Mouse (Mus musculus) MEL (cell line): ENCODE measurements around the gene Opa1. TPM values are rescaled to one million over a fixed set of nuclear protein-coding genes. Genes with fewer than 3 reads are reported as not detected.

Source experiments
- DNase-seq: peaks from one replicate; pipeline ENCODE4 v3.0.0; 2011; ENCODE audit warnings: low read depth, low spot score
- H3K27ac ChIP-seq: 2 replicates; pipeline ENCODE4 v1.5.1; 2012; ENCODE audit warnings: low read depth, mild to moderate bottlenecking, control low read depth, low read length, moderate library complexity; ENCODE audit not compliant: control insufficient read depth
- H3K27me3 ChIP-seq, 2 experiments: fragments of 150-350 bp in 1 of 2; sonication (generic) in 1 of 2; 2 replicates each; pipeline ENCODE4 v1.6.1; 2012; ENCODE audit warnings: low read length in 2 of 2, mild to moderate bottlenecking in 2 of 2, improper control_type of control experiment in 1 of 2, moderate library complexity in 1 of 2; ENCODE audit not compliant: insufficient read depth in 2 of 2, control insufficient read depth in 1 of 2
- H3K36me3 ChIP-seq, 2 experiments: 2 replicates each; pipeline ENCODE4 v1.6.1; 2012 to 2014; ENCODE audit warnings: low read length in 2 of 2, improper control_type of control experiment in 1 of 2, inconsistent platforms in 1 of 2, mild to moderate bottlenecking in 1 of 2; ENCODE audit not compliant: insufficient read depth in 2 of 2, control insufficient read depth in 1 of 2
- H3K4me1 ChIP-seq, 2 experiments: fragments of 150-350 bp in 1 of 2; sonication (generic) in 1 of 2; 2 replicates each; pipeline ENCODE4 v1.6.1; 2012; ENCODE audit warnings: low read length in 2 of 2, improper control_type of control experiment in 1 of 2, mild to moderate bottlenecking in 1 of 2; ENCODE audit not compliant: insufficient read depth in 2 of 2, control insufficient read depth in 1 of 2
- H3K4me3 ChIP-seq, 2 experiments: fragments of 150-350 bp in 1 of 2; sonication (generic) in 1 of 2; 2 replicates each; pipeline ENCODE4 v1.5.1; 2012; ENCODE audit warnings: low read depth in 2 of 2, low read length in 2 of 2, mild to moderate bottlenecking in 2 of 2, moderate library complexity in 2 of 2, control low read depth in 1 of 2, improper control_type of control experiment in 1 of 2; ENCODE audit not compliant: control insufficient read depth in 1 of 2, insufficient read depth in 1 of 2
- H3K79me2 ChIP-seq: 2 replicates; pipeline ENCODE4 v1.6.1; 2012; ENCODE audit warnings: mild to moderate bottlenecking, low read length, moderate library complexity; ENCODE audit not compliant: control insufficient read depth, poor library complexity, insufficient read depth
- H3K9ac ChIP-seq: 2 replicates; pipeline ENCODE4 v1.6.1; 2012; ENCODE audit warnings: low read depth, mild to moderate bottlenecking, control low read depth, low read length, moderate library complexity; ENCODE audit not compliant: control insufficient read depth, poor library complexity, severe bottlenecking
- H3K9me3 ChIP-seq: fragments of 150-350 bp; sonication (generic); replicated peaks from 2 replicates; pipeline ENCODE4 v1.6.1; 2012; ENCODE audit warnings: mild to moderate bottlenecking, low read length, improper control_type of control experiment, moderate library complexity; ENCODE audit not compliant: insufficient read depth
- BHLHE40 ChIP-seq: IDR thresholded peaks from 2 replicates; pipeline ENCODE4 v1.6.1; 2012; ENCODE audit warnings: low read depth, mild to moderate bottlenecking, inconsistent platforms, low read length, improper control_type of control experiment, borderline replicate concordance
- CHD1 ChIP-seq: IDR thresholded peaks from 2 replicates; pipeline ENCODE4 v1.6.1; 2012; ENCODE audit warnings: low read depth, mild to moderate bottlenecking, inconsistent platforms, low read length, improper control_type of control experiment
- ETS1 ChIP-seq: IDR thresholded peaks from 2 replicates; pipeline ENCODE4 v1.6.1; 2012; ENCODE audit warnings: low read depth, mild to moderate bottlenecking, inconsistent platforms, low read length, improper control_type of control experiment, moderate library complexity
- GATA1 ChIP-seq: IDR thresholded peaks from 2 replicates; pipeline ENCODE4 v1.6.1; 2011; ENCODE audit warnings: low read depth, low read length, improper control_type of control experiment
- JUND ChIP-seq: IDR thresholded peaks from 2 replicates; pipeline ENCODE4 v1.6.1; 2011; ENCODE audit warnings: low read depth, mild to moderate bottlenecking, improper control_type of control experiment, low read length
- MAFK ChIP-seq: IDR thresholded peaks from 2 replicates; pipeline ENCODE4 v1.6.1; 2011; ENCODE audit warnings: low read depth, mild to moderate bottlenecking, low read length, improper control_type of control experiment, borderline replicate concordance
- MEF2A ChIP-seq: IDR thresholded peaks from 2 replicates; pipeline ENCODE4 v1.6.1; 2014; ENCODE audit warnings: low read depth, mild to moderate bottlenecking, inconsistent platforms, low read length, improper control_type of control experiment; ENCODE audit not compliant: poor library complexity, insufficient replicate concordance, severe bottlenecking; ENCODE audit errors: extremely low read depth
- MXI1 ChIP-seq: IDR thresholded peaks from 2 replicates; pipeline ENCODE4 v1.6.1; 2011; ENCODE audit warnings: mild to moderate bottlenecking, low read depth, low read length, improper control_type of control experiment
- MYB ChIP-seq: IDR thresholded peaks from 2 replicates; pipeline ENCODE4 v1.6.1; 2011; ENCODE audit warnings: mild to moderate bottlenecking, low read depth, low read length, improper control_type of control experiment
- NELFE ChIP-seq: IDR thresholded peaks from 2 replicates; pipeline ENCODE4 v1.6.1; 2011; ENCODE audit warnings: low read depth, low read length, improper control_type of control experiment
- NRF1 ChIP-seq: IDR thresholded peaks from 2 replicates; pipeline ENCODE4 v1.6.1; 2014; ENCODE audit warnings: low read depth, mild to moderate bottlenecking, inconsistent platforms, low read length, improper control_type of control experiment, moderate library complexity; ENCODE audit not compliant: poor library complexity, insufficient read depth, severe bottlenecking
- POLR2AphosphoS2 ChIP-seq: IDR thresholded peaks from 2 replicates; pipeline ENCODE4 v1.6.1; 2011; ENCODE audit warnings: low read length, improper control_type of control experiment
- RAD21 ChIP-seq: IDR thresholded peaks from 2 replicates; pipeline ENCODE4 v1.6.1; 2011; ENCODE audit warnings: mild to moderate bottlenecking, low read depth, low read length, improper control_type of control experiment
- SMC3 ChIP-seq: IDR thresholded peaks from 2 replicates; pipeline ENCODE4 v1.6.1; 2011; ENCODE audit warnings: low read depth, low read length, improper control_type of control experiment
- TAL1 ChIP-seq: IDR thresholded peaks from 2 replicates; pipeline ENCODE4 v1.6.1; 2012; ENCODE audit warnings: mild to moderate bottlenecking, inconsistent platforms, low read length, moderate library complexity, mixed read lengths
- TBP ChIP-seq: IDR thresholded peaks from 2 replicates; pipeline ENCODE4 v1.8.0; 2011; ENCODE audit warnings: low read depth, low read length, improper control_type of control experiment
- UBTF ChIP-seq: IDR thresholded peaks from 2 replicates; pipeline ENCODE4 v1.6.1; 2012; ENCODE audit warnings: low read depth, mild to moderate bottlenecking, inconsistent platforms, low read length, improper control_type of control experiment, moderate library complexity, borderline replicate concordance; ENCODE audit not compliant: insufficient read depth
- USF1 ChIP-seq: IDR thresholded peaks from 2 replicates; pipeline ENCODE4 v1.6.1; 2014; ENCODE audit warnings: low read depth, mild to moderate bottlenecking, inconsistent platforms, low read length, improper control_type of control experiment, moderate library complexity
- USF2 ChIP-seq, 2 experiments: IDR thresholded peaks; 2 replicates each; pipeline ENCODE4 v1.6.1; 2011 to 2012; ENCODE audit warnings: improper control_type of control experiment in 2 of 2, low read length in 2 of 2, borderline replicate concordance in 1 of 2, inconsistent platforms in 1 of 2, low read depth in 1 of 2, mild to moderate bottlenecking in 1 of 2; ENCODE audit not compliant: insufficient read depth in 1 of 2
- ZKSCAN1 ChIP-seq: IDR thresholded peaks from 2 replicates; pipeline ENCODE4 v1.6.1; 2012; ENCODE audit warnings: low read depth, mild to moderate bottlenecking, inconsistent platforms, low read length, improper control_type of control experiment, moderate library complexity
- polyA plus RNA-seq, 2 experiments: library from polyadenylated mRNA; stranded (reverse) in 1 of 2; unstranded in 1 of 2; fragments of >175 nt in 1 of 2; fragments of >200 nt in 1 of 2; gene quantifications; 2 replicates each; pipeline versions ENCODE4 v1.2.1 to v1.2.4; 2012; ENCODE audit warnings: low replicate concordance in 2 of 2, low read depth in 1 of 2; ENCODE audit not compliant: insufficient read length in 2 of 2, insufficient read depth in 1 of 2, missing spikeins in 1 of 2
- total RNA-seq: library from RNA; depleted of rRNA; stranded (reverse); fragments of 300-350 nt; gene quantifications from 2 replicates; pipeline ENCODE4 v1.2.3, GENCODE M21; 2012

Gene Opa1
- total and polyA plus RNA-seq, 3 experiments: 43.4 to 56.1 (median 45.6) TPM

DNA sequence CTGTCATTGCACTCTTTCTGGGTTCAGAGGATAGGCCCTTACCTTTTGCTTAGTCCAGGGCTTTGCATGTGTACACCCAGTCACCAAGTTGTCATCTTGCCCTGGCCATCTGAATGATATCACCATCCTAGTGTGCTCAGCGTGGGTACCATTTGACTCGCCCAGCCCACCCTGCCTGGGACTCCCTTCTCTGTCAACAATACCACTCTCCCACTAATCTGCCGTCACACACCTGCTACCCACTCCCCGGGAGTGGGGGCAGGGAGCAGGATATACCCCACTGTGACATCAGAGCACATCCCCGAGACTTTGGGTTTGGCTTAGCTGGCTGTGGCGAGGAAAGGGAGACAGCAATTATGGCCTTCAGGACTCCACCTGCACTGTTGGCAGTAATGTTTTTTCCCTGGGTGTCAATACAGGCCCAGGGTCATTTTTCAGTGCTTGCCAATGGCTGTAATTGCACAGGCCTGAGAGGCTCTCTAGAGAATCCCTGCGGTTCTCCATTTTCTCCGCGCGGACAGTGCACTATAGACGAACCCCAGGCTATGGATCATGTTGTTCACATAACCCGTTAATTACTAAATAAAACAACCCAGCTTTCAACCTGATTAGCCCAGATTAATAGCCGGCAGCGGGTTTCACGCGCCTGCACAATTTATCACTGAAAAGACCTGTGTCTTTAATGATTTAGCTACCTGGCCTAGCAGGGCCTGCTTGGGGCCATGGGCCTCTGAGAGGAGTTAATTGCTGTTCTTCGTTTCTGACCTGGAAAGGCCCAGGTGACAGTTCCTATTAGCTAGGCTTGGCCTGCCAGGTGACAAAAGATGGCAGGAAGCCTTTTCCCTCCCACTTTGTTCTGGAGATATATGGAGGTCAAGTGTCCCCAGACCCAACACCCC is 109.1 kb downstream of the Opa1 start:
- Histone ChIP-seq H3K9me3 (no peaks in the 10 kb centered on the region), H3K4me3 (no peak overlapping the region), H3K36me3 (peaks cover 0 to 5% of the 10 kb centered on the region in 2 experiments; a peak in 2 of 4 replicates), H3K9ac (no peak overlapping the region), H3K27me3 (no peaks in the 10 kb centered on the region), H3K79me2 (no peaks in the 10 kb centered on the region), H3K4me1 (peaks cover 0 to 5% of the 10 kb centered on the region in 2 experiments; a peak in 2 of 4 replicates), H3K27ac (no peak overlapping the region)
- no peak for DNase-seq
- TF ChIP-seq CHD1 (no peak), GATA1 (no peak), TBP (no peak), MYB (no peak), POLR2AphosphoS2 (no peak), MAFK (no peak), USF2 (IDR thresholded peaks at IDR 0.05; ENCODE audit: borderline replicate concordance in 1 of 2, insufficient read depth in 1 of 2, low read depth in 1 of 2, low read length in 2 of 2) (no peak), TAL1 (no peak), NELFE (no peak), MEF2A (no peak), MXI1 (no peak), USF1 (no peak), JUND (no peak), ETS1 (no peak), ZKSCAN1 (no peak), RAD21 (no peak), UBTF (no peak), SMC3 (no peak), BHLHE40 (no peak), NRF1 (no peak)
